Mouse (Mus musculus) lung, embryonic 14.5 days (tissue): Measurements from ENCODE around the gene Armc9. TPM values are rescaled to one million over a fixed set of nuclear protein-coding genes. Genes with fewer than 3 reads are reported as not detected.

Experiments
- ATAC-seq: fragments of 200-750 bp; cut with Nextera tagmentation; 2 replicates; pipeline ENCODE4 v1.8.0; 2017; ENCODE audit warnings: mild to moderate bottlenecking, moderate TSS enrichment, moderate library complexity; ENCODE audit not compliant: insufficient read depth
- DNase-seq: peaks from one replicate; pipeline ENCODE4 v3.0.0-alpha.2; 2015
- H3K27ac ChIP-seq: fragments of 300-500 bp; sonication (generic); 2 replicates; pipeline ENCODE4 v1.5.1; 2014; ENCODE audit warnings: low read depth, mild to moderate bottlenecking, moderate library complexity
- H3K27me3 ChIP-seq: fragments of 300-500 bp; sonication (generic); 2 replicates; pipeline ENCODE4 v1.6.1; 2014; ENCODE audit warnings: low read length, control low read depth; ENCODE audit not compliant: insufficient read depth
- H3K36me3 ChIP-seq: fragments of 300-500 bp; sonication (generic); 2 replicates; pipeline ENCODE4 v1.6.1; 2014; ENCODE audit warnings: control low read depth; ENCODE audit not compliant: insufficient read depth
- H3K4me1 ChIP-seq: fragments of 300-500 bp; sonication (generic); 2 replicates; pipeline ENCODE4 v1.6.1; 2014; ENCODE audit warnings: antibody characterized with exemption, control low read depth; ENCODE audit not compliant: insufficient read depth
- H3K4me2 ChIP-seq: fragments of 300-500 bp; sonication (generic); 2 replicates; pipeline ENCODE4 v1.6.1; 2014; ENCODE audit warnings: mild to moderate bottlenecking
- H3K4me3 ChIP-seq: fragments of 300-500 bp; sonication (generic); 2 replicates; pipeline ENCODE4 v1.5.1; 2014; ENCODE audit warnings: low read depth, low read length
- H3K9ac ChIP-seq: fragments of 300-500 bp; sonication (generic); 2 replicates; pipeline ENCODE4 v1.6.1; 2014
- H3K9me3 ChIP-seq: fragments of 300-500 bp; sonication (generic); 2 replicates; pipeline ENCODE4 v1.6.1; 2016; ENCODE audit warnings: low read depth, low read length, control low read depth
- CTCF ChIP-seq: IDR thresholded peaks from 2 replicates; pipeline ENCODE4 v1.5.1; 2016; ENCODE audit warnings: antibody characterized with exemption, low read depth
- WGBS: fragments of 180-500 bp; shearing (Covaris S2); extraction: QIAGEN DNeasy Blood & Tissue Kit; methylation state at CpG from one replicate; pipeline ENCODE4 v1.1.7; 2014; 5-methylcytosine and 5-hydroxymethylcytosine counted together
- polyA plus RNA-seq: library from polyadenylated mRNA; unstranded; fragments of >200 nt; fragmentation: Nextera tagmentation; extraction: Ambion mirVana; gene quantifications from 2 replicates; pipeline ENCODE4 v1.2.1, GENCODE M21; 2014

Armc9 gene
- polyA plus RNA-seq, 1 experiment from 2014 or later, result 28.2 TPM

DNA sequence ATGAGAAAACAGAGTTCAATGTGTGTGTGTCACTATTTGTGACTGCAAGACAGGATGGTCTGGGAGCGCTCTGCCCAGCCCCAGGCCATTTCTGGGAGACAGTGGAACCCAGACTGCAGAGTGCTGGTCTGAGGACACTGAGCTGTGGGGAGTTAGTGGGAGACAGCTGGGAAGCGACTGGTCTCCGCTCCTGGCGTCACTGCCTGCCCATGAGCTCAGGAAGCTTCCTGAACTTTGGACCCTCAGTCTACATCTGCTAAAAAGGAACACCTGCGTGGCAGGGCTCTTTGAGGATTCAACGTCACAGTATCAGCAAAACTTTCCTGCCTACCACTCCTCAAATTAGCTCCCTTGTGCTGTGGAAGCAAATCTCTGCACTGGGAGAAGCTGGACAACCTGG is 117.1 kb downstream of the Armc9 start:
- no peak for DNase-seq
- WGBS, result 66% methylated on average over 6 of the region's 6 CpGs
- Histone ChIP-seq H3K4me2 (no peak overlapping the region), H3K27me3 (no peaks in the 10 kb centered on the region), H3K4me1 (no peaks in the 10 kb centered on the region), H3K27ac (no peak overlapping the region), H3K9ac (no peak overlapping the region), H3K4me3 (no peak overlapping the region), H3K36me3 (no peaks in the 10 kb centered on the region), H3K9me3 (no peaks in the 10 kb centered on the region)
- TF ChIP-seq CTCF, result no peak
- ATAC-seq, result no peak

GRCm38 (mm10) chr1:86277055-86277454 is 122.5 kb downstream of the Armc9 start:
- Histone ChIP-seq H3K27ac (no peak overlapping the region), H3K27me3 (no peaks in the 10 kb centered on the region), H3K4me3 (no peak overlapping the region), H3K4me2 (no peak overlapping the region), H3K4me1 (no peaks in the 10 kb centered on the region), H3K9ac (no peak overlapping the region), H3K36me3 (no peaks in the 10 kb centered on the region), H3K9me3 (no peaks in the 10 kb centered on the region)
- no peak for ATAC-seq
- TF ChIP-seq CTCF, result no peak
- 84% methylated on average over 5 of the region's 5 CpGs for WGBS
- DNase-seq, result no peak

DNA sequence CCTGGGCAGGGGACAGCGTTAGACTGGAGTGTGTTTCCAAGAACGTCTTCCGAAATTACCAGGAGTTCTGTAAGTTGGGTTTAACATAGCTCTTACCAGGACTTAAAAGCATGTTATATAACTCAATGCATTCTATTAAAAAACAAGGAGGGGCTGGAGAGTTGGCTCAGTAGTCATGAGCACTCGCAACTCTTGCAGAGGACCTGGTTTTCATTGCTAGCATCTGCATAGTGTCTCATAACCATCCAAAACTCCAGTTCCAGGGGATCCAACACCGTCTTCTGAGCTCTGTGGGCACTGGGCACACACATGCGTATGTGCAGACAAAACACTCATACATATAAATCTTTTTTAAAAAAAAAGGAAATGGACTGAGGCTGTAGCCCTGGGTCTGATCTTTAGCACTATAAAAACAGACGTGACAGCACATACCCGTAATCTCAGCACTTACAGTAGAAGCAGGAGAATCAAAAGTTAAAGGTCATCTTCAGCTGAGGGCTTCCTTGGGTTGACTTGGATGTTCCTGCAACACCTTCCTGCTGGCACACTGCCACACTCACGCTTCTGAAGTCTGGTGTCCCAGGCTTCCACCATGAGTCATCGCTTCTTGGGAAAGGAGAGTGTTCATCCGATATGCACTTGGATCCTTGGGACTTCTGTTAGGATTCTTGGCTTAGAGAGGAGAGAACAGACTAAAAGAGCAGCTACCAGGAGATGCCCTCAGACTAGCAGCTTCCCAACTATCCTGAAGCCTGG is 127.4 kb downstream of the Armc9 start:
- 73% methylated on average over 11 of the region's 11 CpGs for WGBS
- no peak overlapping the region for H3K4me3 ChIP-seq
- DNase-seq, result peak; percentile 28
- no peak for TF ChIP-seq CTCF
- H3K36me3 ChIP-seq, result no peaks in the 10 kb centered on the region
- no peak overlapping the region for H3K27ac ChIP-seq
- no peaks in the 10 kb centered on the region for H3K9me3 ChIP-seq
- H3K27me3 ChIP-seq, result no peaks in the 10 kb centered on the region
- H3K4me1 ChIP-seq, result no peaks in the 10 kb centered on the region
- H3K9ac ChIP-seq, result no peak overlapping the region
- ATAC-seq, result no peak
- no peak overlapping the region for H3K4me2 ChIP-seq

DNA sequence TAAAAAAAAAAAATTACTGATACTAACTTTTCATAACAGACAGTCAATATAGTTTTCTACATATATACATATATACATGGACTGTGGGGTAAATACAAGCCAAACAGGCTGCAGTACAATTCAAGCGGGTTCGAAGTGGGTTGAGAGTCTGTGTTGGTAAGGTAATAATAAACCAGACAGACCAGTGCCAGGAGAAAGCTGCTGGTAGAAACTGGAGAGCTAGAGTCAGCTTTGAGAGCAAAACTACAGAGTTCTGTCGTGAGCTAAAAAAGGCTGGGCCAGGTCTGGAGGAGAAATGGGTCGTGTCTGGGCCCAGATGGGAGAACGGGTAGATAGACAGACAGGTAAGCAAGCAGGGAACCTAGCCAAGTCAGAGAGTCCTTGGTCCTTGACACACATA is 129.5 kb downstream of the Armc9 start:
- Histone ChIP-seq H3K4me2 (no peak overlapping the region), H3K9me3 (no peaks in the 10 kb centered on the region), H3K27me3 (no peaks in the 10 kb centered on the region), H3K4me1 (no peaks in the 10 kb centered on the region), H3K9ac (no peak overlapping the region), H3K36me3 (no peaks in the 10 kb centered on the region), H3K4me3 (no peak overlapping the region), H3K27ac (no peak overlapping the region)
- 73% methylated on average over 5 of the region's 5 CpGs for WGBS
- ATAC-seq, result no peak
- no peak for TF ChIP-seq CTCF
- DNase-seq, result no peak

GRCm38 (mm10) chr1:86285295-86285694 is 130.7 kb downstream of the Armc9 start:
- H3K36me3 ChIP-seq, result no peaks in the 10 kb centered on the region
- WGBS, result 64% methylated on average over 6 of the region's 6 CpGs
- TF ChIP-seq CTCF, result no peak

GRCm38 (mm10) chr1:86287473-86287872 is 132.9 kb downstream of the Armc9 start:
- no peak for ATAC-seq
- no peak overlapping the region for H3K27ac ChIP-seq
- no peak overlapping the region for H3K4me2 ChIP-seq
- no peaks in the 10 kb centered on the region for H3K9me3 ChIP-seq
- no peaks in the 10 kb centered on the region for H3K4me1 ChIP-seq
- no peaks in the 10 kb centered on the region for H3K27me3 ChIP-seq
- H3K9ac ChIP-seq, result no peak overlapping the region
- H3K36me3 ChIP-seq, result no peaks in the 10 kb centered on the region
- no peak for TF ChIP-seq CTCF
- DNase-seq, result no peak
- H3K4me3 ChIP-seq, result no peak overlapping the region
- WGBS, result 72% methylated on average over 4 of the region's 4 CpGs

More at GRCm38 (mm10) chr1:86285295-86285694, 130.7 kb downstream of the Armc9 start:
- no peaks in the 10 kb centered on the region for H3K27me3 ChIP-seq
- H3K4me1 ChIP-seq, result no peaks in the 10 kb centered on the region
- no peak overlapping the region for H3K4me3 ChIP-seq
- no peak overlapping the region for H3K4me2 ChIP-seq
- H3K27ac ChIP-seq, result no peak overlapping the region
- DNase-seq (no peak), ATAC-seq (no peak)
- no peaks in the 10 kb centered on the region for H3K9me3 ChIP-seq
- H3K9ac ChIP-seq, result no peak overlapping the region

DNA sequence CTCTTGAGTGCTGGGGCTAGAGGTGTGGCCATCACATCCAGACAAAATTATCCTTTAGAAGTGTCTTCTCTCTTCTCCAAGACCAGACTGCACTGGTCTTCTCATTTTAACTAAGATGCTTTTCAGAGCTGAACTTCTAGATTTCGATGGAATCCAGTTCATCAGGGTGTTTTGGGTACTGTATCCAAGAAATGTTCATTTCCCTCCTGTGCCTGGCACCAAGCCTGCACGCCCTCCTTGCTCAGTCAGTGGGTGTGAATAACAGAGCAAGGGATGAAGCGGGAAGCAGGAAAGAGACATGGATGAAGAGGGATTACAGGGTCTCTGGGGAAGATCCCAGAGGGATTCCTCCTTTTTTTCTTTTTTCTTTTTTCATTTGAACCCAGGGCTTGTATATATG is 135.9 kb downstream of the Armc9 start:
- H3K27me3 ChIP-seq, result no peaks in the 10 kb centered on the region
- ATAC-seq, result no peak

GRCm38 (mm10) chr1:86293091-86293490 is 138.5 kb downstream of the Armc9 start:
- TF ChIP-seq CTCF, result no peak
- 85% methylated on average over 3 of the region's 3 CpGs for WGBS
- Histone ChIP-seq H3K36me3 (no peaks in the 10 kb centered on the region), H3K27me3 (no peaks in the 10 kb centered on the region), H3K9me3 (no peaks in the 10 kb centered on the region), H3K4me2 (no peak overlapping the region), H3K4me1 (no peaks in the 10 kb centered on the region), H3K9ac (no peak overlapping the region), H3K27ac (no peak overlapping the region), H3K4me3 (no peak overlapping the region)
- DNase-seq (no peak), ATAC-seq (no peak)

More for the DNA sequence above, 135.9 kb downstream of the Armc9 start:
- H3K9me3 ChIP-seq, result no peaks in the 10 kb centered on the region
- H3K36me3 ChIP-seq, result no peaks in the 10 kb centered on the region
- no peak overlapping the region for H3K9ac ChIP-seq
- no peak for TF ChIP-seq CTCF
- 55% methylated on average over 3 of the region's 3 CpGs for WGBS
- H3K4me3 ChIP-seq, result no peak overlapping the region
- no peak overlapping the region for H3K4me2 ChIP-seq
- H3K4me1 ChIP-seq, result no peaks in the 10 kb centered on the region
- no peak overlapping the region for H3K27ac ChIP-seq
- DNase-seq, result no peak
